Mouse (Mus musculus) neural tube, embryonic 11.5 days (tissue): ENCODE results near the gene Axin1. TPM values are rescaled to one million over a fixed set of nuclear protein-coding genes. Genes with fewer than 3 reads are reported as not detected.

ENCODE experiments used
- ATAC-seq: fragments of 200-750 bp; cut with Nextera tagmentation; 2 replicates; pipeline ENCODE4 v1.8.0; 2017; ENCODE audit warnings: moderate number of reproducible peaks, mild to moderate bottlenecking, moderate TSS enrichment, moderate library complexity; ENCODE audit not compliant: insufficient read depth, low FRiP score, low TSS enrichment
- DNase-seq: peaks from one replicate; pipeline ENCODE4 v3.0.0-alpha.2; 2015; ENCODE audit warnings: low spot score
- H3K27ac ChIP-seq: fragments of 300-500 bp; sonication (generic); 2 replicates; pipeline ENCODE4 v1.5.1; 2014; ENCODE audit warnings: low read depth, mild to moderate bottlenecking, low read length
- H3K27me3 ChIP-seq: fragments of 300-500 bp; sonication (generic); 2 replicates; pipeline ENCODE4 v1.6.1; 2014; ENCODE audit warnings: mild to moderate bottlenecking, low read length, mixed read lengths; ENCODE audit not compliant: control insufficient read depth, insufficient read depth
- H3K36me3 ChIP-seq: fragments of 300-500 bp; sonication (generic); 2 replicates; pipeline ENCODE4 v1.6.1; 2014; ENCODE audit warnings: mild to moderate bottlenecking, low read length, moderate library complexity, mixed read lengths; ENCODE audit not compliant: control insufficient read depth, insufficient read depth
- H3K4me1 ChIP-seq: fragments of 300-500 bp; sonication (generic); 2 replicates; pipeline ENCODE4 v1.6.1; 2014; ENCODE audit warnings: low read length, mixed read lengths; ENCODE audit not compliant: control insufficient read depth, insufficient read depth
- H3K4me2 ChIP-seq: fragments of 300-500 bp; sonication (generic); 2 replicates; pipeline ENCODE4 v1.6.1; 2014; ENCODE audit warnings: low read depth, mild to moderate bottlenecking, moderate library complexity
- H3K4me3 ChIP-seq: fragments of 300-500 bp; sonication (generic); 2 replicates; pipeline ENCODE4 v1.5.1; 2014; ENCODE audit warnings: low read depth, low read length
- H3K9ac ChIP-seq: fragments of 300-500 bp; sonication (generic); 2 replicates; pipeline ENCODE4 v1.6.1; 2014; ENCODE audit warnings: mild to moderate bottlenecking, low read length
- H3K9me3 ChIP-seq: fragments of 300-500 bp; sonication (generic); 2 replicates; pipeline ENCODE4 v1.6.1; 2016; ENCODE audit warnings: low read length; ENCODE audit not compliant: control insufficient read depth
- WGBS: fragments of 180-500 bp; shearing (Covaris S2); extraction: QIAGEN DNeasy Blood & Tissue Kit; methylation state at CpG from one replicate; pipeline ENCODE4 v1.1.7; 2014; 5-methylcytosine and 5-hydroxymethylcytosine counted together
- polyA plus RNA-seq: library from polyadenylated mRNA; unstranded; fragments of >200 nt; fragmentation: Nextera tagmentation; extraction: Ambion mirVana; gene quantifications from 2 replicates; pipeline ENCODE4 v1.2.1, GENCODE M21; 2014

Axin1 gene
- polyA plus RNA-seq, 1 experiment from 2014 or later: 19.3 TPM

- Histone ChIP-seq H3K27ac (no peak overlapping the region), H3K4me1 (no peaks in the 10 kb centered on the region), H3K9ac (no peak overlapping the region), H3K36me3 (no peaks in the 10 kb centered on the region), H3K4me2 (no peak overlapping the region), H3K4me3 (no peak overlapping the region), H3K27me3 (peaks cover 38% of the 10 kb centered on the region), H3K9me3 (no peaks in the 10 kb centered on the region)
- DNase-seq (no peak), ATAC-seq (no peak)
- WGBS: 72% methylated on average over 7 of the region's 7 CpGs
These were observed 23.1 kb upstream of the Axin1 start for GRCm38 (mm10) chr17:26115205-26115898.

GRCm38 (mm10) chr17:26115956-26116487 is 22.5 kb upstream of the Axin1 start:
- Histone ChIP-seq H3K36me3 (no peaks in the 10 kb centered on the region), H3K27me3 (peaks cover 37% of the 10 kb centered on the region)
- no peak for ATAC-seq

GRCm38 (mm10) chr17:26116503-26117258 is 21.8 kb upstream of the Axin1 start:
- Histone ChIP-seq H3K9ac (no peak overlapping the region), H3K27ac (no peak overlapping the region), H3K9me3 (no peaks in the 10 kb centered on the region), H3K27me3 (peaks cover 32% of the 10 kb centered on the region), H3K4me1 (no peaks in the 10 kb centered on the region), H3K4me2 (no peak overlapping the region), H3K36me3 (no peaks in the 10 kb centered on the region), H3K4me3 (no peak overlapping the region)
- 88% methylated on average over 17 of the region's 17 CpGs for WGBS
- ATAC-seq: no peak
- DNase-seq: no peak

More at GRCm38 (mm10) chr17:26115956-26116487, 22.5 kb upstream of the Axin1 start:
- H3K4me3 ChIP-seq: no peak overlapping the region
- no peak for DNase-seq
- 68% methylated on average over 3 of the region's 3 CpGs for WGBS
- no peaks in the 10 kb centered on the region for H3K9me3 ChIP-seq
- no peaks in the 10 kb centered on the region for H3K4me1 ChIP-seq
- H3K9ac ChIP-seq: no peak overlapping the region
- H3K4me2 ChIP-seq: no peak overlapping the region
- no peak overlapping the region for H3K27ac ChIP-seq

- H3K9ac ChIP-seq: no peak overlapping the region
- peaks cover 8% of the 10 kb centered on the region for H3K4me1 ChIP-seq
- no peak for ATAC-seq
- WGBS: 58% methylated on average over 33 of the region's 33 CpGs
- no peak overlapping the region for H3K27ac ChIP-seq
- H3K9me3 ChIP-seq: no peaks in the 10 kb centered on the region
- peaks cover 8% of the 10 kb centered on the region for H3K27me3 ChIP-seq
- no peak overlapping the region for H3K4me2 ChIP-seq
- no peaks in the 10 kb centered on the region for H3K36me3 ChIP-seq
- DNase-seq: peak; percentile 75
- no peak overlapping the region for H3K4me3 ChIP-seq
These were observed 18.4 kb upstream of the Axin1 start for GRCm38 (mm10) chr17:26119766-26120710.

GRCm38 (mm10) chr17:26122431-26123140 is 15.9 kb upstream of the Axin1 start:
- no peak overlapping the region; the same call in 1 of the 2 replicates for H3K4me3 ChIP-seq
- peaks cover 8% of the 10 kb centered on the region for H3K4me1 ChIP-seq
- H3K36me3 ChIP-seq: peaks cover 6% of the 10 kb centered on the region
- no peaks in the 10 kb centered on the region for H3K27me3 ChIP-seq
- no peak overlapping the region for H3K27ac ChIP-seq
- no peak overlapping the region for H3K4me2 ChIP-seq
- no peaks in the 10 kb centered on the region for H3K9me3 ChIP-seq
- WGBS: 62% methylated on average over 5 of the region's 5 CpGs
- peak; percentile 18; the same call in 1 of the 2 replicates for ATAC-seq
- no peak overlapping the region for H3K9ac ChIP-seq
- peak; percentile 26 for DNase-seq

- Histone ChIP-seq H3K4me2 (peak within 1 kb of the TSS; percentile 80), H3K9ac (peak within 1 kb of the TSS; percentile 72), H3K27ac (no peak within 1 kb of the TSS), H3K36me3 (peaks cover 7% of the 10 kb centered on the region), H3K4me1 (peaks cover 8% of the 10 kb centered on the region), H3K9me3 (no peaks in the 10 kb centered on the region), H3K4me3 (peak within 1 kb of the TSS; percentile 99), H3K27me3 (no peaks in the 10 kb centered on the region)
- peak; percentile 86 for ATAC-seq
- under 1% methylated on average over 32 of the region's 32 CpGs for WGBS
- DNase-seq: peak; percentile 95
These were observed 15.2 kb upstream of the Axin1 start, which contains the start of gene Mrpl28 for GRCm38 (mm10) chr17:26123267-26123684. Gene Mrpl28 (plus strand): TSS chr17:26123500.

- ATAC-seq (no peak), DNase-seq (no peak)
- H3K27me3 ChIP-seq: no peaks in the 10 kb centered on the region
- H3K4me1 ChIP-seq: peaks cover 8% of the 10 kb centered on the region
- H3K4me2 ChIP-seq: peak overlapping the region; percentile 80
- peaks cover 10% of the 10 kb centered on the region for H3K36me3 ChIP-seq
- H3K9me3 ChIP-seq: no peaks in the 10 kb centered on the region
- H3K27ac ChIP-seq: no peak overlapping the region
- peak overlapping the region; percentile 72 for H3K9ac ChIP-seq
- peak overlapping the region; percentile 99 for H3K4me3 ChIP-seq
- WGBS: 87% methylated on average over 7 of the region's 7 CpGs
These were observed 13.9 kb upstream of the Axin1 start for GRCm38 (mm10) chr17:26124560-26124959.

- WGBS: 94% methylated on average over 10 of the region's 10 CpGs
- H3K4me3 ChIP-seq: no peak overlapping the region
- no peak overlapping the region for H3K4me2 ChIP-seq
- H3K27ac ChIP-seq: no peak overlapping the region
- ATAC-seq: no peak
- H3K9ac ChIP-seq: no peak overlapping the region
- H3K9me3 ChIP-seq: no peaks in the 10 kb centered on the region
- H3K4me1 ChIP-seq: peaks cover 8% of the 10 kb centered on the region
- H3K36me3 ChIP-seq: peaks cover 10% of the 10 kb centered on the region
- DNase-seq: no peak
- no peaks in the 10 kb centered on the region for H3K27me3 ChIP-seq
These were observed 13.3 kb upstream of the Axin1 start for GRCm38 (mm10) chr17:26125226-26125625.
